Mouse (Mus musculus): ENCODE measurements around the gene Zfp386.
"Not testable (repeated sequence)": the region's sequence is repeated elsewhere in the genome, so short reads cannot be mapped to it uniquely, and the experiment has no call there.

Zfp386 gene

GRCm38 (mm10) chr12:116047440-116048377 is at the start of gene Zfp386:
TSS of gene Zfp386 (plus strand) at chr12:116047724.
- DNase-seq, result peak; percentile 99

- DNase-seq, result not testable (repeated sequence)
Observed at GRCm38 (mm10) chr12:115999784-116000183, 47.7 kb upstream of the Zfp386 start.

GRCm38 (mm10) chr12:116002946-116003345 is 44.6 kb upstream of the Zfp386 start:
- not testable (repeated sequence) for DNase-seq

- DNase-seq, result no peak
Observed at GRCm38 (mm10) chr12:116010812-116011211, 36.7 kb upstream of the Zfp386 start.

- no peak for DNase-seq
Observed at GRCm38 (mm10) chr12:116028095-116028494, 19.4 kb upstream of the Zfp386 start.

- DNase-seq, result no peak
Observed at GRCm38 (mm10) chr12:116035346-116035745, 12.2 kb upstream of the Zfp386 start.

GRCm38 (mm10) chr12:116044785-116045184 is 2.7 kb upstream of the Zfp386 start:
- no peak for DNase-seq

- no peak for DNase-seq
Observed at GRCm38 (mm10) chr12:116048766-116049165, 1.2 kb downstream of the Zfp386 start.

GRCm38 (mm10) chr12:116049236-116049635 is 1.7 kb downstream of the Zfp386 start:
- DNase-seq, result no peak

- DNase-seq, result no peak
Observed at GRCm38 (mm10) chr12:116049701-116050100, 2.2 kb downstream of the Zfp386 start.

GRCm38 (mm10) chr12:116054342-116054741 is 6.8 kb downstream of the Zfp386 start:
- no peak for DNase-seq

- peak; percentile 0 for DNase-seq
Observed at GRCm38 (mm10) chr12:116056112-116056511, 8.6 kb downstream of the Zfp386 start.

- DNase-seq, result no peak
Observed at GRCm38 (mm10) chr12:116061561-116062193, 14.2 kb downstream of the Zfp386 start.

- no peak for DNase-seq
Observed at GRCm38 (mm10) chr12:116062194-116062583, 14.7 kb downstream of the Zfp386 start.

- no peak for DNase-seq
Observed at GRCm38 (mm10) chr12:116063020-116063419, 15.5 kb downstream of the Zfp386 start.

- DNase-seq, result peak; percentile 85
Observed at GRCm38 (mm10) chr12:116071023-116071422, 23.5 kb downstream of the Zfp386 start.

- DNase-seq, result peak; percentile 64
Observed at GRCm38 (mm10) chr12:116077074-116077854, 29.7 kb downstream of the Zfp386 start, which contains the start of gene Vipr2. TSS of gene Vipr2 (plus strand) at chr12:116077726.

- DNase-seq, result no peak
Observed at GRCm38 (mm10) chr12:116077855-116078366, 30.4 kb downstream of the Zfp386 start.

GRCm38 (mm10) chr12:116083125-116083524 is 35.6 kb downstream of the Zfp386 start:
- DNase-seq, result no peak

- no peak for DNase-seq
Observed at GRCm38 (mm10) chr12:116084294-116084693, 36.8 kb downstream of the Zfp386 start.

- peak; percentile 70 for DNase-seq
Observed at GRCm38 (mm10) chr12:116086951-116087600, 39.6 kb downstream of the Zfp386 start.

- DNase-seq, result peak; percentile 87
Observed at GRCm38 (mm10) chr12:116089836-116090235, 42.3 kb downstream of the Zfp386 start.

Measured in cerebellum, adult 9-10 months (tissue).